Mouse (Mus musculus): ENCODE results near the gene Pspn. TPM values are rescaled to one million over a fixed set of nuclear protein-coding genes. Genes with fewer than 3 reads are reported as not detected.

Pspn gene
- polyA plus RNA-seq (2014; fragmentation: Nextera tagmentation; extraction: Ambion mirVana), result not detected in 2 replicates

DNA sequence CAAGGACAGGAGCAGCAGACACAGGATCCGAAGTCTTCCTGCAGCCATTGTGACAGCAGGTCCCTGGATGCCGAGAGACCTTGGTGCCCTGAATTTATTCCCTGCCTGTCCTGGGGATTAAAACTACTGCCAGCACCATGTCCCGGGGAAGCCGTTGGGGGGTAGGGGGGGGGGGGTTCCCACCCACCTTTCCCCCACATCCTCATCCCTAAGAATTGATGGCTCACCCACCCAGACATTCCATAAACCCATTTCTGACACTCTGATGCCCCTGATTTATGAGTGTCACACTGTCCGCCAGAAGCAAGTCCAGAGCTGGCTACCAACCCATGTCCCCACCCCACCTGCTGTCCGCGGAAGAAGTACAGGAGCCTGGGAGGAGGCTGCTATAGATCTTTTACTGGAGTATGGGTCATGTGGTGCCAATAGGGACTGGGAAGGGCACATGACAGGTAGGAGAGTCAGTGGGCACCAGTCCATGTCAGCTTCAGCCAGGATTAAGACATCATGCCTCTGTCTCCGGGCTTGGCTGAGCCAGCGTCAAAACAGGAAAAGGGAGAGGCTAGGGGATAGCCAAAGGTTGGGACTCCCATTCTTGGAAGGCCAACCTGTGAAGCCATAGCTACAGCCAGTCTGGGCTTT is at the start of gene Pspn:
Gene Pspn (minus strand): TSS at position 51 of the 642 bp plus-strand sequence.
- no peak for DNase-seq (ENCODE audit: low spot score)
- 87% methylated on average over 9 of the region's 9 CpGs for whole genome bisulfite sequencing

DNA sequence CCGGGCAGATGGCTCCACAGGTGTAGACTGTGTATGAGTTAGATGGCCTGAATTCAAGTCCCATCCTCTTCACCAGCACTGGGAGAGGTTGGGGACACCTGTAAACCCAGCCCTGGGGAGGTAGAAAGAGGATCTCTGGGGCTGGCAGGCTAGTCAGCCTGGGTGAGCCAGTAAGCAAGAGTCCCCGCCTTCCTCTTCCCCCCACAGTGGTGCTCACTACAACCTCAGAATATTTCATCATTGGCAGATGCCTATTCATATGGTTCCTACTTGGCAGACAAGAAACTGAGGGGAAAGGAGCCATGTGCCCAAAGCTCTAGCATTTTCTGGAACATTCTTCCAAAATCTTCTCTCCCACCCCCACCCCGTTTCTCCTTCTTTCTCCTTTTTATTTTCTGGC is 49.0 kb upstream of the Pspn start:
- Histone ChIP-seq H3K27me3 (ENCODE audit: control insufficient read depth, insufficient read depth, low read length) (no peaks in the 10 kb centered on the region), H3K4me3 (ENCODE audit: low read depth, low read length) (no peak overlapping the region), H3K4me2 (ENCODE audit: low read depth) (no peak overlapping the region), H3K27ac (ENCODE audit: low read depth, low read length) (no peak overlapping the region), H3K4me1 (ENCODE audit: control insufficient read depth, insufficient read depth, low read length) (no peaks in the 10 kb centered on the region), H3K9me3 (ENCODE audit: control insufficient read depth, low read length) (no peaks in the 10 kb centered on the region), H3K36me3 (ENCODE audit: control insufficient read depth, insufficient read depth, low read length) (no peaks in the 10 kb centered on the region), H3K9ac (ENCODE audit: low read length) (no peak overlapping the region)
- ATAC-seq (ENCODE audit: insufficient read depth, low FRiP score, low TSS enrichment) (no peak), DNase-seq (ENCODE audit: low spot score) (no peak)
- 90% methylated on average over 3 of the region's 3 CpGs for WGBS

More for the DNA sequence above, at the start of gene Pspn:
- Histone ChIP-seq H3K4me3 (ENCODE audit: low read depth, low read length) (no peak within 1 kb of the TSS), H3K4me2 (ENCODE audit: low read depth) (no peak within 1 kb of the TSS), H3K27ac (ENCODE audit: low read depth, low read length) (no peak within 1 kb of the TSS), H3K9ac (ENCODE audit: low read length) (no peak within 1 kb of the TSS), H3K9me3 (ENCODE audit: control insufficient read depth, low read length) (no peaks in the 10 kb centered on the region), H3K36me3 (ENCODE audit: control insufficient read depth, insufficient read depth, low read length) (peaks cover 17% of the 10 kb centered on the region), H3K27me3 (ENCODE audit: control insufficient read depth, insufficient read depth, low read length) (no peaks in the 10 kb centered on the region), H3K4me1 (ENCODE audit: control insufficient read depth, insufficient read depth, low read length) (peaks cover 4% of the 10 kb centered on the region)
- no peak for ATAC-seq (ENCODE audit: insufficient read depth, low FRiP score, low TSS enrichment)

DNA sequence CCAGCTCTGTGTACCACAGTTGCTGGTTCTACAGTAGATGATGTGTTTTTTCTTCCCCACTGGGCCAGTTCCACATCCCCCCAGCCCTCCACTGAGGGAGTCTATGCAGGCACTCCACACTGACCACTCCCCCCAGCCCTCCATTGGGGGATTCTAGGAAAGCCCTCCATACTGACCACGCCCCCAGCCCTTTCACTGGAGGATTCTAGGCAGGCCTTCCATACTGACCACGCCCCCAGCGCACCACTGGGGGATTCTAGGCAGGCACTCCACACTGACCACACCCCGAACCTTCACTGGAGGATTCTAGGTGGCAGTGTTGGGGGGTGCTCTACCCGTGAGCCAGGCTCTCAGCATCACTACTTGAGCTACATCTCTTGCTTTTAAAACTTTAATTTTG is 47.6 kb upstream of the Pspn start:
- no peaks in the 10 kb centered on the region for H3K36me3 ChIP-seq (ENCODE audit: control insufficient read depth, insufficient read depth, low read length)
- 32% methylated on average over 5 of the region's 5 CpGs for WGBS

DNA sequence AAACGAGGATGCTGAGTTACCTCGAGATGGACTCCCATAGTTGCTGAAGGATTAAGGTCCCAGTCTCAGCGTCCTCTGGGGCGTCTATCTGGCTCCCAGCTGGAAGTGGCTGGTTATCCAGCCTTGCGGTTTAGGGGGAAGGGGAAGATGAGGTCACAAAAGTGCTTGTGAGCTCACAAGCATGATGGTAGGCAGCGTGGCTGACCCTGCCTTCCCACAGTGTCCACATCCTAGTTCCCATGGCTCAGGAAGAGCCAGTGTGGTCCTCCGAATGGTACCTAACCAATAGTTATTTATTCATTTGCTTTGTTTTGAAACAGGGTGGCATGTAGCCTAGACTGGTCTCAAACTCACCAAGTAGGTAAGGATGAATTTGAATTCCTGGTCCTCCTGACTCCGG is 41.7 kb upstream of the Pspn start, which contains the start of gene Slc25a41:
Gene Slc25a41 (minus strand): TSS at position 101 of the 400 bp plus-strand sequence.
- WGBS, result 74% methylated on average over 8 of the region's 8 CpGs
- H3K4me3 ChIP-seq (ENCODE audit: low read depth, low read length), result no peak within 1 kb of the TSS
- H3K9me3 ChIP-seq (ENCODE audit: control insufficient read depth, low read length), result no peaks in the 10 kb centered on the region
- no peaks in the 10 kb centered on the region for H3K4me1 ChIP-seq (ENCODE audit: control insufficient read depth, insufficient read depth, low read length)
- H3K4me2 ChIP-seq (ENCODE audit: low read depth), result no peak within 1 kb of the TSS
- DNase-seq (ENCODE audit: low spot score), result no peak
- no peak for ATAC-seq (ENCODE audit: insufficient read depth, low FRiP score, low TSS enrichment)
- no peak within 1 kb of the TSS for H3K9ac ChIP-seq (ENCODE audit: low read length)
- H3K27ac ChIP-seq (ENCODE audit: low read depth, low read length), result no peak within 1 kb of the TSS
- no peaks in the 10 kb centered on the region for H3K36me3 ChIP-seq (ENCODE audit: control insufficient read depth, insufficient read depth, low read length)
- peaks cover 3% of the 10 kb centered on the region; the same call in 1 of the 2 replicates for H3K27me3 ChIP-seq (ENCODE audit: control insufficient read depth, insufficient read depth, low read length)

More for the DNA sequence above, 47.6 kb upstream of the Pspn start:
- no peaks in the 10 kb centered on the region for H3K9me3 ChIP-seq (ENCODE audit: control insufficient read depth, low read length)
- H3K4me2 ChIP-seq (ENCODE audit: low read depth), result no peak overlapping the region
- no peak for ATAC-seq (ENCODE audit: insufficient read depth, low FRiP score, low TSS enrichment)
- no peaks in the 10 kb centered on the region for H3K4me1 ChIP-seq (ENCODE audit: control insufficient read depth, insufficient read depth, low read length)
- DNase-seq (ENCODE audit: low spot score), result no peak
- H3K27me3 ChIP-seq (ENCODE audit: control insufficient read depth, insufficient read depth, low read length), result no peaks in the 10 kb centered on the region
- H3K9ac ChIP-seq (ENCODE audit: low read length), result no peak overlapping the region
- no peak overlapping the region for H3K27ac ChIP-seq (ENCODE audit: low read depth, low read length)
- no peak overlapping the region for H3K4me3 ChIP-seq (ENCODE audit: low read depth, low read length)

DNA sequence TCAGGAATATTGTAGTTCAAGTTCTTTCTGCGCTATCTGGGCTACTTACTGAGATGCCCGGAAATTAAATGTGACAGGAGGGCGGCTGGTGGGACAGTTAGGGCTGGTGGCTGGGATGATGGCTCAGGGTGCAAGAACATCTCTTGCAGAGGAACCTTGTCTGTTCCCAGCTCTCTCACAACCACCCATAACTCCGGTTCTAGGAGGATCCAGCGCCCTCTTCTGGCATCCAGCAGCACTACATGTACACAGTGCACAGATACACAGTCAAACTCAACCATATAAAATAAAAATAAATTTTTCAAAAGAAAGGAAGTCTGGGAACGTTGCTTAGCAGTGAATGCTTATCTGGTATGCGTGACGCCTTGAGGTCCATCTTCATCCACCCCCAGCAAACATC is 39.2 kb upstream of the Pspn start:
- H3K36me3 ChIP-seq (ENCODE audit: control insufficient read depth, insufficient read depth, low read length), result no peaks in the 10 kb centered on the region
- 39% methylated on average over 8 of the region's 8 CpGs for WGBS
- H3K27me3 ChIP-seq (ENCODE audit: control insufficient read depth, insufficient read depth, low read length), result peaks cover 3% of the 10 kb centered on the region; the same call in 1 of the 2 replicates
- no peak for ATAC-seq (ENCODE audit: insufficient read depth, low FRiP score, low TSS enrichment)
- no peaks in the 10 kb centered on the region for H3K9me3 ChIP-seq (ENCODE audit: control insufficient read depth, low read length)
- no peak overlapping the region for H3K27ac ChIP-seq (ENCODE audit: low read depth, low read length)
- H3K4me3 ChIP-seq (ENCODE audit: low read depth, low read length), result no peak overlapping the region
- H3K4me2 ChIP-seq (ENCODE audit: low read depth), result no peak overlapping the region
- no peak overlapping the region for H3K9ac ChIP-seq (ENCODE audit: low read length)
- no peak for DNase-seq (ENCODE audit: low spot score)
- H3K4me1 ChIP-seq (ENCODE audit: control insufficient read depth, insufficient read depth, low read length), result no peaks in the 10 kb centered on the region

DNA sequence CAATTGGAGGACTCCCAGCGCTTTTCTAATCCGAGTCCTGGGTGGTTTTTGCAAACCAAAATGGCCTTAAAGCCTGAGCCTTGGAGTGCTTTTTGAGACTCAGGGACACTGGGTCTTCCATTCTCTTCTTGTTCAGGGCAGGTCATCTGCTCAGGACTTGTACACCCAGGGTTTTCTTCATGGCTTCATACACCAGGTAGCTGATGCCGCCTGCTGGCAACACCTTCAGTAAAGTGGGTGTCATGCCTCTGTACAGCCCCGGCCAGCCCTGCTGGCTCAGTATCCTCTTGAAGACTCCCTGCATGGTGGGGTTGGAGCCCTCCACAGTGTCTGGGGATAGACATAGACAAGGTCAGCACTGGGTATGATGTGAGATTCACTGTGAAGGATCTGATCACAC is 33.0 kb upstream of the Pspn start:
- no peaks in the 10 kb centered on the region for H3K27me3 ChIP-seq (ENCODE audit: control insufficient read depth, insufficient read depth, low read length)
- peak overlapping the region; percentile 63 for H3K9ac ChIP-seq (ENCODE audit: low read length)
- H3K27ac ChIP-seq (ENCODE audit: low read depth, low read length), result no peak overlapping the region
- no peak overlapping the region for H3K4me3 ChIP-seq (ENCODE audit: low read depth, low read length)
- ATAC-seq (ENCODE audit: insufficient read depth, low FRiP score, low TSS enrichment), result no peak
- peaks cover 11% of the 10 kb centered on the region for H3K4me1 ChIP-seq (ENCODE audit: control insufficient read depth, insufficient read depth, low read length)
- no peaks in the 10 kb centered on the region for H3K9me3 ChIP-seq (ENCODE audit: control insufficient read depth, low read length)
- no peak for DNase-seq (ENCODE audit: low spot score)
- peaks cover 4% of the 10 kb centered on the region for H3K36me3 ChIP-seq (ENCODE audit: control insufficient read depth, insufficient read depth, low read length)
- no peak overlapping the region for H3K4me2 ChIP-seq (ENCODE audit: low read depth)
- 91% methylated on average over 4 of the region's 4 CpGs for WGBS

DNA sequence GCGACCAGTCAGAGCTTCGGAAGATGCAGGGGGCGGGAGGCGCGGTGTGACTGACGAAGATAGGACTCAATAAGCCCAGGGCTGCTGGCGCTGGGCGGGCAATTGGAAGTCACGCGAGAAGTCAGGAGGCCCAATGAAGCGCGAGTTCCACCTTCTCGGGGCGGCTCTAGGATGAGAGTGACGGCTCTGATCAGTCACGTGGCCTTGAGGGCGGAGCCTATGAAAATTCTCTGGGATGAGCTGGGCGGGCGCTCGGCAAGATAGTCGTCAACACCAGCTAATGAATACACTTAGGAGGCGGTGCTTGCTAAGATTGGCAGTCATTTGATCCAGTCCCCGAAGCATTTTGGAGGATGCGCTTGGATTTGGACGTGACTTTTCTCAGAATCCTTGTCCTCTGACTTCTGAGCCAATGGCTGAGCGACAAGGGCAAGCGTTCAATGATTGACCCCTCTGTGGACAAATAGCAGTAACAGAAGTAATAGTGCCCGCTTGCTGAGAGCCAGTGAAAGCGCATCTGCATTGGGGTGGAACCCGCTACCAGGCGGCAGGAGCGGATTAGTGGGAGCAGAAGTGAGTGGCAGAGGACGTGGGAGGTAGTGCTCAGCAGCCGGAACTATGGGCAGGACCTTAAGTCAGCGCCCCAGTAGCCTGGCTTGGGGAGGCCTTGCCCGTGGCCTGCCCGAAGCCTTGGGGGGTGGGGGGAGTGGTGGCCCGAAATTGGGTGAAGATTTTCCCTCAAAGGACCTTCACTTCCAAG is 32.0 kb upstream of the Pspn start:
- Histone ChIP-seq H3K36me3 (ENCODE audit: control insufficient read depth, insufficient read depth, low read length) (peaks cover 11% of the 10 kb centered on the region), H3K9me3 (ENCODE audit: control insufficient read depth, low read length) (no peaks in the 10 kb centered on the region), H3K4me2 (ENCODE audit: low read depth) (peak overlapping the region; percentile 49), H3K27me3 (ENCODE audit: control insufficient read depth, insufficient read depth, low read length) (no peaks in the 10 kb centered on the region), H3K4me3 (ENCODE audit: low read depth, low read length) (peak overlapping the region; percentile 96), H3K27ac (ENCODE audit: low read depth, low read length) (peak overlapping the region; percentile 46; the same call in 1 of the 2 replicates), H3K4me1 (ENCODE audit: control insufficient read depth, insufficient read depth, low read length) (peaks cover 11% of the 10 kb centered on the region), H3K9ac (ENCODE audit: low read length) (peak overlapping the region; percentile 63)
- ATAC-seq (ENCODE audit: insufficient read depth, low FRiP score, low TSS enrichment) (peak; percentile 99), DNase-seq (ENCODE audit: low spot score) (peak; percentile 99)
- under 1% methylated on average over 38 of the region's 38 CpGs for WGBS

DNA sequence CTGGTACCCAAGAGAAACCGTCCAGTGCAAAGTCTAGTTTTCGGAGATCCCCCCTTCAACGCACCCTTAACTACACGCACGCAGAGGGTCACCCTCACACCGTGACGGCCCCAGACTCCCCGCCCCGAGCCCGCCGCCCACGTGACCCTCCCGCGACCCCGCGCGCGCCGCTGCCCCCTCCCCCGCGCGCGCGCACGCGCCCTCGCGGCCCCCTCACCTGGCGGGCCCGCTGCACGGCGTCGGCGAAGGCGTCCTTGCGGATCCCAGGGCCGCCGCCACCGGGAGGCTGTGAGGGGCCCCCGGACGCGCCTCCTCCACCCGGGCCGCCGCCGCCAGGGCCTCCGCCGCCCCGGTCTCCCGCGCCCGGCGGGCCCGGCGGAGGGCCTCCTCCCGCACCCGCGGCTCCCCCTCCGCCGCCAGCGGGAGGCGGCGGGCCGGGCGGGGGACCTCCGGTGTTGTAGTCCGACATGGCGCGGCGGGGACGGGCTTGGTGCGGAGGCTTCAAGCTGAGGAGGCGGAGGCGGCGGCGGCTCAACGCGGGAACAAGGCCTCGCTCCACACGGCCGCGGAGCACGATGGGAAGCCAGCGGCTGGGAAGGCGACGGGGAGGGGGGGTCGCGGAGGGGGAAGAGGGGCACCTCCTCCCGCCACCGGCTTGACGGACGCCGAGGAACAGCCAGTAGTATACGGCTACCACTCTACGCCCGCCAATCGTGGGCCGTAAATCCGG is 31.3 kb upstream of the Pspn start, which contains the start of gene Khsrp:
Gene Khsrp (minus strand): TSS at position 592 of the 730 bp plus-strand sequence.
- WGBS, result under 1% methylated on average over 65 of the region's 99 CpGs
- Histone ChIP-seq H3K27ac (ENCODE audit: low read depth, low read length) (peak within 1 kb of the TSS; percentile 91), H3K4me1 (ENCODE audit: control insufficient read depth, insufficient read depth, low read length) (peaks cover 11% of the 10 kb centered on the region), H3K27me3 (ENCODE audit: control insufficient read depth, insufficient read depth, low read length) (no peaks in the 10 kb centered on the region), H3K4me3 (ENCODE audit: low read depth, low read length) (peak within 1 kb of the TSS; percentile 96), H3K9me3 (ENCODE audit: control insufficient read depth, low read length) (no peaks in the 10 kb centered on the region), H3K36me3 (ENCODE audit: control insufficient read depth, insufficient read depth, low read length) (peaks cover 14% of the 10 kb centered on the region), H3K4me2 (ENCODE audit: low read depth) (peak within 1 kb of the TSS; percentile 86), H3K9ac (ENCODE audit: low read length) (peak within 1 kb of the TSS; percentile 99)
- peak; percentile 2; the same call in 1 of the 2 replicates for ATAC-seq (ENCODE audit: insufficient read depth, low FRiP score, low TSS enrichment)
- peak; percentile 55 for DNase-seq (ENCODE audit: low spot score)
